Mouse (Mus musculus): ENCODE measurements around the gene Stpg3. TPM values are rescaled to one million over a fixed set of nuclear protein-coding genes. Genes with fewer than 3 reads are reported as not detected.

The Stpg3 gene
- total RNA-seq, 2 experiments from 2014 or later: not detected

Other genes starting within 250 kb of the Stpg3 start
- gene Mrpl41, start 239.5 kb downstream of the Stpg3 start, total RNA-seq (2021): 10 to 100 TPM; 38.1 TPM
- 10 to 100 TPM; 34.9 to 45.5 TPM for gene Pnpla7, start 238.6 kb downstream of the Stpg3 start, total RNA-seq (2021)
- gene Nsmf, start 160.3 kb downstream of the Stpg3 start, total RNA-seq (2021): 10 to 100 TPM in 1 of 2 experiments, 1 to 10 TPM in 1; 8.8 to 10.5 TPM
- gene Entpd8, start 134.3 kb downstream of the Stpg3 start, total RNA-seq (2021): not detected
- gene Noxa1, start 119.5 kb downstream of the Stpg3 start, total RNA-seq (2021): not detected
- 1 to 10 TPM; 3.4 to 8.6 TPM for gene Nrarp, start 33.9 kb downstream of the Stpg3 start, total RNA-seq (2021)
- gene Tor4a, start 17.8 kb downstream of the Stpg3 start, total RNA-seq (2021): 1 to 10 TPM in 1 of 2 experiments, under 1 TPM in 1; 0.84 to 1.2 TPM
- 10 to 100 TPM; 18.8 to 21.3 TPM for gene Nelfb, start 3.1 kb downstream of the Stpg3 start, total RNA-seq (2021)
- gene Fam166a, start 4.1 kb upstream of the Stpg3 start, total RNA-seq (2021): not detected
- 100 to 1,000 TPM; 224 to 228 TPM for gene Tubb4b, start 10.1 kb upstream of the Stpg3 start, total RNA-seq (2021)
- not detected for gene Slc34a3, start 19.7 kb upstream of the Stpg3 start, total RNA-seq (2021)
- gene Rnf224, start 22.1 kb upstream of the Stpg3 start, total RNA-seq (2021): not detected
- under 1 TPM; 0.50 to 0.74 TPM for gene Rnf208, start 27.6 kb upstream of the Stpg3 start, total RNA-seq (2021)
- gene Cysrt1, start 27.8 kb upstream of the Stpg3 start, total RNA-seq (2021): not detected
- gene AL732309.1, start 32.2 kb upstream of the Stpg3 start, total RNA-seq (2021): 1 to 10 TPM; 1.3 to 1.4 TPM
- 10 to 100 TPM; 12.0 to 12.1 TPM for gene Tmem203, start 40.8 kb upstream of the Stpg3 start, total RNA-seq (2021)
- 1 to 10 TPM; 2.9 to 3.8 TPM for gene Tprn, start 48.0 kb upstream of the Stpg3 start, total RNA-seq (2021)
- 10 to 100 TPM; 27.9 to 30.9 TPM for gene Ssna1, start 57.8 kb upstream of the Stpg3 start, total RNA-seq (2021)
- gene Anapc2, start 57.8 kb upstream of the Stpg3 start, total RNA-seq (2021): 10 to 100 TPM; 27.6 to 30.4 TPM
- gene Tmem210, start 73.5 kb upstream of the Stpg3 start, total RNA-seq (2021): not detected
- not detected for gene Lrrc26, start 75.3 kb upstream of the Stpg3 start, total RNA-seq (2021)
- gene Grin1, start 104.5 kb upstream of the Stpg3 start, total RNA-seq (2021): not detected
- gene Man1b1, start 117.7 kb upstream of the Stpg3 start, total RNA-seq (2021): 10 to 100 TPM; 14.0 to 15.2 TPM
- 10 to 100 TPM; 15.2 to 17.9 TPM for gene Dpp7, start 141.7 kb upstream of the Stpg3 start, total RNA-seq (2021)
- 1 to 10 TPM; 3.8 to 5.7 TPM for gene Uap1l1, start 151.0 kb upstream of the Stpg3 start, total RNA-seq (2021)
- gene Sapcd2, start 157.7 kb upstream of the Stpg3 start, total RNA-seq (2021): not detected
- 1 to 10 TPM; 6.2 to 8.3 TPM for gene Entpd2, start 181.2 kb upstream of the Stpg3 start, total RNA-seq (2021)
- gene Npdc1, start 184.7 kb upstream of the Stpg3 start, total RNA-seq (2021): 10 to 100 TPM; 15.8 to 19.0 TPM
- not detected for gene Fut7, start 208.6 kb upstream of the Stpg3 start, total RNA-seq (2021)
- 10 to 100 TPM; 14.1 to 15.5 TPM for gene Abca2, start 214.1 kb upstream of the Stpg3 start, total RNA-seq (2021)
- 1 to 10 TPM in 1 of 2 experiments, under 1 TPM in 1; 0.39 to 1.0 TPM for gene Clic3, start 242.2 kb upstream of the Stpg3 start, total RNA-seq (2021)
- gene Paxx, start 246.5 kb upstream of the Stpg3 start, total RNA-seq (2021): 10 to 100 TPM; 13.7 to 15.1 TPM